Mouse (Mus musculus) adrenal gland (tissue): Measurements from ENCODE around the gene Kif16b.

ENCODE experiments used
- intact Hi-C: fragments of 180-260 bp; cut with DNase I; formaldehyde crosslinking; loops from one replicate; pipeline ENCODE4 v1.15.1; 2025

Kif16b gene

DNA sequence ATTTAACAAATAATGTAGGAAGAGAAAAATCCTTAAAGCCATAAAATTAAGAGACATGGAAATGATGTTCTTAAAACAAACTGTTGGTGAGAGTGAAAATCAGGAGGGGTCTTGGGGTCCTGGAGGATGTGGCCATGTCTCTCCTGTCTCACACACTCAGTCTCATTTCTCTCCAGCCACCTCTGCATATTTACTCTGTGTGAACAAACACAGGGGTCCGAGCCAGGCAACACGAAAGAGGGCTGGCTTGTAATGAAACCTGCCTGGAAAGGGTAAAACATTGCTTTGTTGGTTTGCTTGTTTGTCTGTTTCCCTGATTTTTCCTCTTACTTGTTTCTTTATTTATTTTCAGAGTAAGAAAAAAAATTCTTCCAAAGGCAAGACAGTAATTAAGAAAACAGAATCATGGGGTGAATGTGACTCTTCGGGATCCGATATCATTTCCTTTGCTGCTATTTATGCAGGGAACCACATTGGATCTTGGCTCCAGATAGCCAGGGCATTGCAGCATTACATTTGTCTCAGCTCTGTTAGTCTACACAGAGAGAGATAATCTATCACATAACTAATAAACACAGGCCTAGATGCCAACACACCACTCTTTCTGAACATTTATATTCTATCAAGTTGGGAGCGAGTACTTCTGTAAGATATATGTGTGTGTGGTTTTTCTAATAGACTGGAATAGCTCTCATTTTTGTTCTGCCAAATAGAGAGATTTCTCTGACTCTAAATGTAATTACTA is 218.2 kb downstream of the Kif16b start:
- intact Hi-C loops = no loop called here

DNA sequence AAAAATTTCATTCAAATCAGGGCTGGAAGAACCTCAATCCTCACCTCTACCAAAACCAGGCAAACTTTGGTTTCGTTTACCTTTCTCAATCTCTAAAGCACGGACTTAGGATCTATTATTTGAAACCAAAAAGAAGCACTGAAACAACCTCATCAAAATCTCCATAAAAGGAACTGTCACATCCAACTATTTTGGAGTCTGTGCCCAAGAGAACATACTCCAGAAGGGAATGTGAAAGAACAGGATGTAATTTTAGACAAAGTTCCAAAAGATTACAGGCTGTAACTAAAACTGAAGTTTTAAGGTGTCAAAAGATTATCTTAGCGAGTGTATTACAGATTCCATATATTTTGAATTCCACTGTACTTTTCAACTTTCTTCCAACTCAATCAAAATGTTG is 232.9 kb downstream of the Kif16b start:
- intact Hi-C loops = no loop called here

DNA sequence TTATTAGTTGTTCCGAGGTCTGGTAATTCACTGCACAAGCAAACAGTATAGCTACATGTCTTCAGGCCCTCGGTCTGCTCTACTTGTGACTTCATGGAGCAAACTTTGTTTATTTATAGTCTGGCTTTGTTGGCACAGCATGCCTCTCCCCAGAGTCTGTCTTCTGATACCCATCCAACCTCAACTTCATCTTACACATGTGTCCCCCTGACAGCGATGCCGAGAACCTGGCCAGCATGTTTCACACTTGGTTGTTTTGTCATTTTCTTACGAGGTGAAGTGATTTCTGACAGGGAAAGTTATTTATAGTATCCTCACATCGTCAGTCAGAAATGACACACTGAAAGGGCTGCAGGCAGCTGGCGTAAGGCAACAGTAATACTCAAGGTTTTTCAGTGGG is 249.7 kb downstream of the Kif16b start:
- intact Hi-C loops = no loop called here

DNA sequence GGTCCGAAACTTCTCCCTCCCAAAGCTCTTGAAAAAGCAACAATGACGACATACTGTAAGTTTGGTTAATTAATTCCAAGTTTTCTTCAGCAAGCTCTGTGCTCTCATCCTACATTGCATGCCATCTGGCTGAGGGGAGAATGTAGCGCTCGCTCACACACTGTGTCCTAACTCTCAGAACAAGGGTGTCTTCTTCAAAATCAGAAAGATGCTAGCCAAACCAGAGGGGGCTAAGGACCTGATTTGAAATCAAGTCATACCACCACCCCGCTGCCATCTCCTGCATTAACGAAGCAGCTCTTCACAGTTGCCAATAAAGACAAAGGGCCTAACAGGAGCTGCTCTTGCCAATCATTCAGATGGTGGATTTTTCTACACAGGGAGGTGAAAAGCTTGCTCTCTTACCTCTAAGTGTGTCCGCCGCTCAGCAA is 253.3 kb downstream of the Kif16b start:
- intact Hi-C loops = no loop called here

DNA sequence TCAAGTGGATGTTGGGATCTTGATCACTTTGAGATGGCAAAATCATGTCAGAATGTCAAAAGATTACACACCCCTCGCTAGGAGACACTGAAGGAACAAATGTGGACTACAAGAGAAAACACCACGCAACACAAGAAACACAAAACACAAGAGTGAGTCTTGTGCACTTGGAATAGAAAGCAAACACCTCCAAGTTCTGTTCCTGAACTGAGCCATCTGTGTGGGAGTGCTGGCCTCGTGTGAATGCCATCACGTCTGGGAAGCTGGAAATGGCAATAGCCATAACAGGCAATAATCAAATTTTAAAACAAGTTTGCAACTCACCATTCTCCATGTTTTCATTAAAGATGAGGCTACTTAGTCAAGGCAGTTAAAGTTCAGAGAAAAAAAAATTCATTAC is 254.5 kb downstream of the Kif16b start:
- intact Hi-C loops = no loop called here

DNA sequence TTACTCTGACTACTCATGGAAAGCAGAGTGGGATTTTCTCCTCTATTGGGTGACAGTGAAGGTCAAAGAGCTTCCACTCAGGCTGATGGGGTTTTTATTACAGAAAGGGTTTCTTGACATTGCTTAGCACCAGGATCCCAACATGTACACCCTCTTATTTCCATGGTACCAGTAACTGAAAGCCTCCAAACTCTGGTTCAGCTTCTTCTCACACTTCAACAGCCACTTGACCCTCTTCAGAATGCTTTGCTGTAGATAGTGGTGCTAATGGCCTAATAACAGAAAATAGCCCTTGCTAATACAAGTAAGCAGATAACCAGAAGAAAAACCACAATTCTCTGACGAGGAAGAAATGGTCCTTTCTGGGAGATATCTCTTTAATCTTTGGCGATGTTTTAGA is 259.6 kb downstream of the Kif16b start:
- intact Hi-C loops = no loop called here

DNA sequence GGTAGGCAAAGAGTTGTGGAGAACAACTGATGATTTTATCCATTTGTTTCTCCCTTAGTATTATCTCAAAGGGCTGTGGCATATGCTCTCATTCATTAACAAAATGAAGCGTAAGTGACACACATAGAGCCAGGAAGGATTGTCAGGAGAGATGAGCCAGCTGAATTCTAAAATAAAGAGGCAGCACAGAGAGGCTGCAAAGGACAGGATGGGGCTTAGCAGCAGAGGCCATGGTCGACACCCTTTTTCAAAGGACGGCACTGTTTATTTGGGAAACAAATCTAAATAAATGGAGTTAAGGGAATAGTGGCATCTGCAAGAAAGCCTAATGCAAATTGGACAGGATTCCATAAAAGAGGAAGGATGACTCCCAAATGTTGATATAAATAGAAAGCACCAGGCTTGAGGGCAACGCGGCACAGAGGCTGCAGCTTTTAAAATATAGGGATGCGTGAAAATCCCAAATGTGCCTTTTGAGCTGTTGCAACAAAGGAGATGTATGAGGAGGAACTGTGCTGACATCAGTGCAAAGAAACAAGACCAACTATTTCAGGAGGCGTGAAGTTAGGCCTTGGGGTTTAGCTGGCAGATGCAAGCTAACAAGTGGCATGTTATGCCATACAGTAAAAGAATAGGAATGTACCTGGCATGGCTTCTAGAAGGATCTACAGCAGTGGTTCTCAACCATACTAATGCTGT is 265.6 kb downstream of the Kif16b start:
- intact Hi-C loops = no loop called here

DNA sequence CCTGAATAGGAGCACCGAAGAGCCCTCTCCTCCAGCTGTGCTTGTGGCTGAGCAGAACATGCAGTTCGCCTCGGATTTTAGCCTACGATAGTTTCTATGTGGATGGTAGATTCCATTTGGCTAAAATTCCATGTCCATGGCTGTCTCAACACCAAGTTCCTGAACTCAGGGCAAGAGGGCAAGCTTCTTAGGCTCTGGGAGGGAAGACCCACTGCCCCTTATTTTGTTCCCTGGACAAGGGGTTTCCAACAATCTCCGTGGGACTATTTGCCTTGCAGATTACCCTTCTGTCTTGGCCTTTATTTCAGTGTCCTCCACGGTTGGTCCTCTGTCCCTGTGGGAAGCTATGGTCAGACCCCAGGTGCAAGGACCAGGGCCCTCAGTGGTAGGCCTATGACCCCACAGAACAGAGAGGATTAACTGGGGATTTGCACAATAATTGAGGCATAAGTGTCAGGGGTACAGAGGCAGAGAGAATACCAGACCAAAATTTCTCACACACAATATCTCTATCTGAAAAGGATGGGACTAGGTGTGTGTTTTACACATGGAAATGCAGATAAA is 267.3 kb downstream of the Kif16b start:
- intact Hi-C loops = no loop called here

DNA sequence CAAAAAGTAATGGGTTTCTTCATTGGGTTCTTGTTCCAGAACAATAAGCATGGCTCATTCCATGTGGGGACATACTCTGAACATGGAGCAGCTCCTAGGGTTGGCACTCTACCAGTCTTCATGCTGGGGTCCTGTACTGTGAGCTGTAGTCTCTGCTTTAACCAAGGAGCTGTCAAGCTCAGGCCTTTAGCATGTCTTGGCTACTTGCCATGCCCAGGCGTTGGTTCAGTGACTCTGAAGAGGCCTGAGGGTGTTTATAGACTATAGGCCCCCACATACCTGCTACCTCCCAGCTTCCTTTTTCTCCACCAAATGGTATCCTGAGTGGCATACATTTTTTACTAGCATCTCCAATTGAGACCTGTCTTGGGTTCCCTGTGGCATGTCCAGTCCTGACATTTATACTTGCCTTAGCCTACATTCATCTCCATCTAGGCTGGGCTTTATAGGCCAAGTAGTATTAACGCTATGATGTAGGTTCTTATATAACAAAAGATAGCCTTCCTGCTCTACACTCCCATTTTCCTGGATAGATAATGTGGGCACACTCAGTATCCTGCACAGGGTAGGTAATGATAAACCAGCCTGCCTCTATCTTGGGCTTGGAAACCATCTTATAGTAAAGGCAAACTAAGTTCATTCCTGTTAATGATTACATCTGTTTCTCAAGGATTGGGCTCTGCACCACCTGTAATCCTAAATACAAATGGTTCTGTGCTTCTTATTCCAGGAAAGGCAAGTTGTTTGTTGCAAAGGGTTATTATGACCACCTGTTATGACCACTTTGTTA is 271.6 kb downstream of the Kif16b start:
- intact Hi-C loops = no loop called here

DNA sequence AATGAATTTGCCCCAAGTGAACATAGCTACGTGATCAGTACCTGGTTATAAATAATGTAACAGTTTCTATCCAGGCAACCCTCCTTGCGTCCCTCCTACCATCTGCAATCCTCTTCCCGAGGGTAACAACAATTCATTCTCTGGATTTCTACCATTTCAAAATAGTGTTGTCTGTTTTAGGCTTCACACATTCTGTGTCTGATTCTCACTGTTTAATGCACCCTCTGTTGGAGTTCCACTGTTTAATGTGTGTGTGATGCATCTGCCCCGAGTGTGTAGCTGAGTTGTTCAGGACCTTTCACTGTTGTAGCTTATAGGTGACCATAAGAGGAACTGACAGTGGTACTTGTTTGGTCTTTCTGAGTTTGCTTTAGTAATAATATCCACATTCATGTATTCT is 275.6 kb downstream of the Kif16b start:
- intact Hi-C loops = no loop called here

DNA sequence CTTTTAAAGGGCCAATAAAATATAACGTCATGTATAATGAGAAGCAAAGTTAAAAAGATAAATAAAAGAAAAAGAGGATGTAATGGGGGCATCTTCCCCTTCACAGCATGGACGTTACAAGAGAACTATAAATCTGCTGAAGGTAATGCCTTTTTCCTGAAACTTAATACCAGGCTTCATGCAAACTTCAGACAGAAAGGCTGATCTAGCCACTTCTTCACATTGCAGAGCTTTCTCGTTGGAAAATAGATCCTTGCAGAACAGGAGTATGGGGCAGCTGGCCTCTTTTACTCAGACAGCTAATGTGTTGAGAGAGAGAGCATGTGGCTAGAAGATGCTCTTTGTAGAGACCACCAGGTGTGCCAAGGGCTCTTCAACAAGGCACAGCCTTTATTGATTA is 276.2 kb downstream of the Kif16b start:
- intact Hi-C loops = no loop called here

DNA sequence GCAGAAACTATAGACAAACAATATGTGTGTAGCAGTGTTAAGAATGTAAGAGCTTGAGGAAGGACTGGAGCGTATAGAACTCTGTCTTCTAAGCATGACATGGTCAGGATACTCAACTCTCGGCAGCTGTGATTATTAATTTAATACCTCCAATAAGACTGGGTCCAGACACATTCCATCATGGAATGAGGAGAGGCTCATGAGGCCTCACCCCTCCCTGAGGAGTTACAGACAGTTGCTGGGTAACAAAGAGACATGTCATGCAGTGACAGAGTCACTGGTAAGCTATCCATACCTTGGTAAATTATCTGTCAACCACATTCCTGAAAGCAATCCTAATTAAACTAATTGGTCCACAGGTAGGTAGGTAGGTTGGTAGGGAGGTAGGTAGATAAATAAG is 277.1 kb downstream of the Kif16b start:
- intact Hi-C loops = no loop called here

DNA sequence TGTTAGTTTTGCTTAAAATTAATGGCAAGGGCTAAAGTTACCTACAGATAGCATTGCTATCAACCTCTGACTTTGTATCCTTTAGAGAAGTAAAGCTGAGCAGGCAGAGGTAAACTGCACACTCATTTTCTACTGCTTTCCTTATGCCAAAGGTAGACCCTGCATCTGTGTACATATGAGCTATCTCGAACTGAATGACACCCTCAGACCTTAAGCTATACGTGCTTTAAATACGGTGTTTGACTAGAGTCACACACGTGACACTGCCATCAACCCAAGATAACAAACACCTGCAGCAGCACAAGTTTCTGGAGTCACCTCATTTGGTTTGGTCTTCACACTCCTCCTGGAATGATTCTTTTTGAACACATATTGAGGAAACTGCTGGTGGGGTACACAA is 280.2 kb downstream of the Kif16b start:
- intact Hi-C loops = no loop called here

DNA sequence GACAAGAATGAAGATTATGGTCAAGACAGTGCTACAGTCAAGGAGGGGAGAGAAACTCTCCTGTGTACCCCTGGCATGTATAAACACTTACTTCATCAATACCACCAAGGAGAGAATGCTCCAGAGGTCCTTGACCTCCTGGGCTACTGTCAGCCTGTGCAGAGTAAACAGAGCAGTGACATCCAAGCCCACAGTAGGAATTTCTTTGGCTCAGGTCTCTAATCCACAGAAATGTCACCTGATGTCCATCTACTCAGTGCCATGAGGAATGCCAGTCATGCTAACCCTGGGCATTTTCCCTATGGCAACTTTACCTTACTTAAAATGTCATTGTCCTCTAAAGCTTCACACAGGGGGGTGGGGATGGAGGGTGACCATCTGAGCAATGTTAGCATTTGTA is 281.4 kb downstream of the Kif16b start:
- intact Hi-C loops = no loop called here

DNA sequence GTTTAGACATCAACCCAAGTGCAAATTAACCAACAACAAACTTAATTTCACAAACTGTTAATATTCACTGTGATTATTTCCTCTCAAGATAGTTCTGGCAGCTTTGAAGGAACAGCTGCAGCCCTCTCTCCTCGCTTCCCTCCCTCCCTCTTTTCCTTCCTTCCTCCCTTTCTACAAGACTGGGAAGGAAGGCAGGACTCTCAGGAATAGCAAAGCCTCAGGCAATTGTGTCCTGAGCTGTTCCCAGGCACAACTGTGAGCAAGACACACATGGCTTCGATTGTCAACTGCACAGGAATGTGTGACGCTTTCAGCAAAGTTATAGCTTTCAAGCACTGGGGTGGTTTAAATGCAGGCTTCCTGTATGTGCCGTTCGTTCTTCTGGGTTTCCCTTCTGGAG is 286.8 kb downstream of the Kif16b start:
- intact Hi-C loops = no loop called here

DNA sequence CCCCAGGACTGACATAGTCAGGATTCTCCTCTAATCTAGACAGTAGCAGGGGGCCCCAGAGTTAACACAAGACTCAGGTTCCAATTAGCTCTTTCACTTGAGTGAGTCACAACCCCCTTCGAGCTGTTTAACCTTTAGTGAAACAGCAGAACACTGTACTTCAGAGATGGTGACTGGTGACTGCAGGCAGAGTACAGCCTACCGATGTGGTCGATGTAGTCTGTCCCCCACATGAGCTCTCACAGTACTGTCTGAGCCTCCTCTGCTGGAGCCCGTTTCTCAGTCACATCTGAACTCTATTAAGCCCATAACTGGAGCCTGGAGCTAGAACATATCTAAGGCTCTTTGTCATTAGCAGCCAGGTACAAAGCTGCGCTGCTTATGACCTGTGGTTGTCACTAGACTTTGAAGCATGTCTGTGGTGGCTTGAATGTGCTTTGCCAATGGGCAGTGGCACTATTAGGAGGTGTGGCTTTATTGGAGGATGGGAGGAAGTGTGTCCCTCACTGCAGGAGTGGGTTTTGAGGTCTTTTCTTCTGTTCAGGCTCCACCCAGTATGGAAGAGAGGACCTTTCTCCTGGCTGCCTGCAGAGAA is 288.9 kb downstream of the Kif16b start:
- intact Hi-C loops = no loop called here

DNA sequence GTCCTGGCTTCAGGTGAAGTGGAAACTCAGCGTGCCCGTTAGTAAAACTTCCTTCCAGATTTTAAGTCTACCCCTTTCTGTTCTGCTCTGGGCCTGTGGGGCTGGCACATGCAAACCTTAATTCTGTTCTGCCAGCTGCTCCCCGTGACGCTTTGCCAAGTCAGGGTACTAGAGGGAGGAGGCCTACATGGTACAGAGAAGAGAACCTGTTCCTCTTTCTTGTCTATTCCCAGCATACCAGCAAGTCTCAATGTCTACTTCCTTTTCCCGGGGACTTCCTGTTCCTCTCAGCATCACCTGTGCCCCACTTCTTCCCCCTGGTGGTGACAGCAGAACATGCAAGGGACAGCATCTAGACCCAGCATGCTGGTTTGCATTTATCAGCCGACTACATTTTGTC is 290.2 kb downstream of the Kif16b start:
- intact Hi-C loops = no loop called here

DNA sequence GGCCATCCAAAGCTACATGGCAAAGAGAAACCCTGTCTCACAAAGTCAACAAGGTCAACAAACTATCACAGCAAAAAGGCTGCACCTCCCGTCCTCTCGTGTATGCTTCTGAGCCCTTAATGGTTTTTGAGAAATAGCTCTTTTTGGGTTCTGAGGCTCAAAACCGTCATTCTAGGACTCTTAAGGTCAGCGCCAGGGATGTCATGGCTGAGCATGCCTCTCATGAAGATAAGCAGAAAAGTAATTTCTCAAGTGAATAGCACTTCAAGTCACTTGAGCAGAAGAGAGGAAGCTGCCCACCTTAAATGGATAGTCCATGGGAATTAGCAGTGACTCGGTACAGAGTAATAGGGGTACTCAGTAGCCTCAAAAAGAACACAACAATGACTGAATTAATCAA is 291.1 kb downstream of the Kif16b start:
- intact Hi-C loops = no loop called here

DNA sequence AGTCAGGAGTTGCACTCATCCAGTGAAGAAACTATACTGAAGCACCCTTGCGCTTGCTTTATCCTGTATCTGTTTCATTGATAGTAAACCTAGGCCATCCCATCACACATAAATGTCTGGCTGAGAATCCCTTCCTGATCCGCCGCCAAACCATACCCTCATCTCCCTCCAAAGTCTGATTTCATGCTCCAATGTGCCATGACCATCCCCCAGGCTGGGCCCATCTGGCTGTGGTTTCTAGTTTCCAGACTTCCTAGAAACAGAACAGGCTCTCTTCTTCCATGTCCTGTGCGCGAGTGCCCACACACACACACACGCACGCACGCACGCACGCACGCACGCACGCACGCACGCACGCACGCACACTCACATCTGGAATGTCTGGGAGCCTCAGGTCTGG is 292.6 kb downstream of the Kif16b start:
- intact Hi-C loops = no loop called here

DNA sequence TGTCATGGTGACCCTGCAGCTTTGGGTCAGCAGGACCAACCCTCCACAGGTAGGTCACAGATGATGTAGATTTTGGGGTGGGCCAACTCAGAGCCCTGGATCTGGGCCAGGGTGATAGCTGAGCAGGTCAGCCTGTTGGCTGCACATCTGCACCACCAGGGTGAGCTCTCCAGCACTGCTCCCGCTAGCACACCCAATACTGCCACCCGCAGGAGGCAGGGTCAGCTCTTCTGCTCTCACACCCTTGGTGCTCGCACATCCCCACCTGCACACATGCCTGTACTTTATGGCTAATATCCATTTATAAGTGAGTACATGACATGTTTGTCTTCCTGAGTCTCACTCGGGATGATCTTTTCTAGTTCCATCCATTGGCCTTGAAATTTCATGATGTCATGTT is 296.6 kb downstream of the Kif16b start:
- intact Hi-C loops = no loop called here

DNA sequence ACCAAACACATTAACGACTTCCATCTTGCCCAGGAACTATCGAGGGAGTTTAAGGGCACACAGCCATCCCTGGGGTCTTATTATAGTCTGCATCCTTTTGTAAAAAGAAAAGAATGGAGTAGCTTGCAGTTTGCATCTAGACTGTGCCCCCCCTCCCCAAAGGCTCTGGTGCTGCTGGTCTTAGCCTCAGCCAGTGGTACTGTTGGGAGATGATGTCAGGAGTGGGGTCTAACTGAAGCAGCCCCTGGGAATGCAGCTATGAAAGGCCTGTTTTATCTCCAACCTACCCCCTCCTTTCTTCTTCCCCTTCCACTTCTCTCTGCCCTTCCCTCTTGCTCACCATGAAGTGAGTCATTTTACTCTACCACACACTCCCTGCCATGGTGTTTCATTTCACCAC is 298.1 kb downstream of the Kif16b start:
- intact Hi-C loops = no loop called here

DNA sequence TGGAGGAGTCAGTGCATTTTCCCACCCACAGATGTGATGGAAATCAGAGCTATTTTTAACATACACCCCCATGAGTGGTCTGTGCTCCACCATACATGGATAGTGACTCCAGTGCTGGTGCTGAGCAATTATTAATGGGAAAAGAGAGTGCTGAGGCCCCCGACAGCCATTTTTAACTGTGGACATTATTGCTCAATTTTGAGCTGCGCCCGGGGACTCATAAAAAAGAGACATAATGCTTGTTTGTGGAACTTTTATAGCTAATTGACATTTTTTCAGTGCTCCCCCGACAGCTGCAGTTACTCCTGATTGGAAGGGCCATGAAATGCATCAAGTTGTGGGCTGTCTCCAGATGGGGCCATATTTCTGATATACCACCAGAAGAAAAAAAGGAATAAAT is 302.1 kb downstream of the Kif16b start:
- intact Hi-C loops = no loop called here
